Mouse (Mus musculus): ENCODE data around the gene Ppp1r26. TPM values are rescaled to one million over a fixed set of nuclear protein-coding genes. Genes with fewer than 3 reads are reported as not detected.

The Ppp1r26 gene
- total and polyA plus RNA-seq, 2 experiments from 2014 or later, result 2.0 to 4.4 TPM

GRCm38 (mm10) chr2:28502987-28503386, 56.4 kb downstream of the Ppp1r26 start:
- Histone ChIP-seq H3K4me1 (ENCODE audit: control insufficient read depth, insufficient read depth) (no peaks in the 10 kb centered on the region), H3K27me3 (ENCODE audit: control insufficient read depth, insufficient read depth, low read length) (no peaks in the 10 kb centered on the region), H3K4me2 (ENCODE audit: low read depth, low read length) (no peak overlapping the region), H3K27ac (ENCODE audit: low read depth) (no peak overlapping the region), H3K4me3 (ENCODE audit: low read depth, low read length) (no peak overlapping the region), H3K9ac (replicated peaks; ENCODE audit: low read depth, low read length) (no peak overlapping the region), H3K9me3 (replicated peaks; ENCODE audit: control insufficient read depth, low read length) (no peaks in the 10 kb centered on the region), H3K36me3 (replicated peaks; ENCODE audit: control insufficient read depth, insufficient read depth, low read length) (no peaks in the 10 kb centered on the region)
- DNase-seq (ENCODE audit: low spot score) (no peak), ATAC-seq (ENCODE audit: insufficient read depth, low read depth) (no peak)
- WGBS, result 74% methylated on average over 10 of the region's 10 CpGs
- TF ChIP-seq EP300 (IDR thresholded peaks at IDR 0.05; ENCODE audit: low read depth) (no peak), CTCF (IDR thresholded peaks at IDR 0.05; ENCODE audit: low read depth) (no peak)

- TF ChIP-seq CTCF (IDR thresholded peaks at IDR 0.05; ENCODE audit: low read depth) (no peak), EP300 (IDR thresholded peaks at IDR 0.05; ENCODE audit: low read depth) (no peak)
- no peak overlapping the region for H3K4me3 ChIP-seq (ENCODE audit: low read depth, low read length)
- 86% methylated on average over 13 of the region's 13 CpGs for WGBS
Measured at GRCm38 (mm10) chr2:28504676-28505075, 58.1 kb downstream of the Ppp1r26 start.

More at GRCm38 (mm10) chr2:28504676-28505075, 58.1 kb downstream of the Ppp1r26 start:
- no peaks in the 10 kb centered on the region for H3K27me3 ChIP-seq (ENCODE audit: control insufficient read depth, insufficient read depth, low read length)
- H3K36me3 ChIP-seq (replicated peaks; ENCODE audit: control insufficient read depth, insufficient read depth, low read length), result no peaks in the 10 kb centered on the region
- H3K4me2 ChIP-seq (ENCODE audit: low read depth, low read length), result no peak overlapping the region
- H3K4me1 ChIP-seq (ENCODE audit: control insufficient read depth, insufficient read depth), result no peaks in the 10 kb centered on the region
- no peak overlapping the region for H3K27ac ChIP-seq (ENCODE audit: low read depth)
- no peaks in the 10 kb centered on the region for H3K9me3 ChIP-seq (replicated peaks; ENCODE audit: control insufficient read depth, low read length)
- DNase-seq (ENCODE audit: low spot score) (no peak), ATAC-seq (ENCODE audit: insufficient read depth, low read depth) (no peak)
- no peak overlapping the region for H3K9ac ChIP-seq (replicated peaks; ENCODE audit: low read depth, low read length)

Other genes starting within 250 kb of the Ppp1r26 start
- gene 1700007K13Rik, start 19.5 kb downstream of the Ppp1r26 start, total RNA-seq (2014; rRNA removed; ENCODE audit: low replicate concordance), result not detected in 2 replicates
- 0.15 and 0.65 TPM in 2 replicates for gene 1700007K13Rik, start 19.5 kb downstream of the Ppp1r26 start, polyA plus RNA-seq (2015; fragmentation: Nextera tagmentation; extraction: Ambion mirVana)
- gene Mrps2, start 21.3 kb downstream of the Ppp1r26 start, total RNA-seq (2014; rRNA removed; ENCODE audit: low replicate concordance), result 29.8 and 37.1 TPM in 2 replicates
- 40.9 and 45.0 TPM in 2 replicates for gene Mrps2, start 21.3 kb downstream of the Ppp1r26 start, polyA plus RNA-seq (2015; fragmentation: Nextera tagmentation; extraction: Ambion mirVana)
- 0.15 and 0.42 TPM in 2 replicates for gene Gbgt1, start 50.1 kb downstream of the Ppp1r26 start, total RNA-seq (2014; rRNA removed; ENCODE audit: low replicate concordance)
- 0.11 TPM in 1 of 2 replicates, not detected in the other for gene Gbgt1, start 50.1 kb downstream of the Ppp1r26 start, polyA plus RNA-seq (2015; fragmentation: Nextera tagmentation; extraction: Ambion mirVana)
- not detected in 2 replicates for gene Gm10134, start 59.3 kb downstream of the Ppp1r26 start, total RNA-seq (2014; rRNA removed; ENCODE audit: low replicate concordance)
- 0.49 TPM in 1 of 2 replicates, not detected in the other for gene Gm10134, start 59.3 kb downstream of the Ppp1r26 start, polyA plus RNA-seq (2015; fragmentation: Nextera tagmentation; extraction: Ambion mirVana)
- gene Ralgds, start 66.3 kb downstream of the Ppp1r26 start, total RNA-seq (2014; rRNA removed; ENCODE audit: low replicate concordance), result 34.9 and 35.7 TPM in 2 replicates
- gene Ralgds, start 66.3 kb downstream of the Ppp1r26 start, polyA plus RNA-seq (2015; fragmentation: Nextera tagmentation; extraction: Ambion mirVana), result 12.2 and 13.1 TPM in 2 replicates
- not detected in 2 replicates for gene Cel, start 116.6 kb downstream of the Ppp1r26 start, total RNA-seq (2014; rRNA removed; ENCODE audit: low replicate concordance)
- not detected in 2 replicates for gene Cel, start 116.6 kb downstream of the Ppp1r26 start, polyA plus RNA-seq (2015; fragmentation: Nextera tagmentation; extraction: Ambion mirVana)
- 14.0 and 14.3 TPM in 2 replicates for gene Gtf3c5, start 137.0 kb downstream of the Ppp1r26 start, total RNA-seq (2014; rRNA removed; ENCODE audit: low replicate concordance)
- gene Gtf3c5, start 137.0 kb downstream of the Ppp1r26 start, polyA plus RNA-seq (2015; fragmentation: Nextera tagmentation; extraction: Ambion mirVana), result 12.4 and 12.7 TPM in 2 replicates
- gene Gfi1b, start 175.2 kb downstream of the Ppp1r26 start, total RNA-seq (2014; rRNA removed; ENCODE audit: low replicate concordance), result not detected in 2 replicates
- 0.23 TPM in 1 of 2 replicates, not detected in the other for gene Gfi1b, start 175.2 kb downstream of the Ppp1r26 start, polyA plus RNA-seq (2015; fragmentation: Nextera tagmentation; extraction: Ambion mirVana)
- 12.8 and 14.6 TPM in 2 replicates for gene Tsc1, start 194.4 kb downstream of the Ppp1r26 start, total RNA-seq (2014; rRNA removed; ENCODE audit: low replicate concordance)
- gene Tsc1, start 194.4 kb downstream of the Ppp1r26 start, polyA plus RNA-seq (2015; fragmentation: Nextera tagmentation; extraction: Ambion mirVana), result 7.2 and 7.7 TPM in 2 replicates

All from heart, postnatal 0 days (tissue).